Mouse (Mus musculus): ENCODE data around the gene Coro2b. TPM values are rescaled to one million over a fixed set of nuclear protein-coding genes. Genes with fewer than 3 reads are reported as not detected.
A peak's percentile ranks its signal among the peaks of the same experiment; 100 is the strongest.

The Coro2b gene
- polyA plus RNA-seq, 1 experiment from 2014 or later: 30.7 TPM

GRCm38 (mm10) chr9:62480149-62480548 is 56.7 kb downstream of the Coro2b start:
- no peak overlapping the region for H3K4me3 ChIP-seq
- H3K27ac ChIP-seq: peak overlapping the region; percentile 47
- H3K27me3 ChIP-seq (ENCODE audit: insufficient read depth, poor library complexity, severe bottlenecking): no peaks in the 10 kb centered on the region
- 83% methylated on average over 9 of the region's 9 CpGs for WGBS
- no peaks in the 10 kb centered on the region for H3K36me3 ChIP-seq
- H3K9me3 ChIP-seq: no peaks in the 10 kb centered on the region
- peaks cover 48% of the 10 kb centered on the region for H3K4me1 ChIP-seq (replicated peaks)
- no peak for DNase-seq (ENCODE audit: low spot score)

GRCm38 (mm10) chr9:62476782-62477487 is 59.9 kb downstream of the Coro2b start:
- peak overlapping the region; percentile 80 for H3K27ac ChIP-seq
- DNase-seq (ENCODE audit: low spot score): peak; percentile 62
- H3K9me3 ChIP-seq: no peaks in the 10 kb centered on the region
- H3K4me3 ChIP-seq: no peak overlapping the region
- H3K36me3 ChIP-seq: no peaks in the 10 kb centered on the region
- H3K27me3 ChIP-seq (ENCODE audit: insufficient read depth, poor library complexity, severe bottlenecking): no peaks in the 10 kb centered on the region
- H3K4me1 ChIP-seq (replicated peaks): peaks cover 44% of the 10 kb centered on the region
- WGBS: 60% methylated on average over 11 of the region's 11 CpGs

- WGBS: 86% methylated on average over 2 of the region's 2 CpGs
- no peaks in the 10 kb centered on the region for H3K27me3 ChIP-seq (ENCODE audit: insufficient read depth, poor library complexity, severe bottlenecking)
- H3K4me1 ChIP-seq (replicated peaks): peaks cover 28% of the 10 kb centered on the region
- H3K4me3 ChIP-seq: no peak overlapping the region
- no peaks in the 10 kb centered on the region for H3K36me3 ChIP-seq
- no peak overlapping the region for H3K27ac ChIP-seq
- DNase-seq (ENCODE audit: low spot score): no peak
- H3K9me3 ChIP-seq: no peaks in the 10 kb centered on the region
Observed at GRCm38 (mm10) chr9:62474206-62474605, 62.6 kb downstream of the Coro2b start.

DNA sequence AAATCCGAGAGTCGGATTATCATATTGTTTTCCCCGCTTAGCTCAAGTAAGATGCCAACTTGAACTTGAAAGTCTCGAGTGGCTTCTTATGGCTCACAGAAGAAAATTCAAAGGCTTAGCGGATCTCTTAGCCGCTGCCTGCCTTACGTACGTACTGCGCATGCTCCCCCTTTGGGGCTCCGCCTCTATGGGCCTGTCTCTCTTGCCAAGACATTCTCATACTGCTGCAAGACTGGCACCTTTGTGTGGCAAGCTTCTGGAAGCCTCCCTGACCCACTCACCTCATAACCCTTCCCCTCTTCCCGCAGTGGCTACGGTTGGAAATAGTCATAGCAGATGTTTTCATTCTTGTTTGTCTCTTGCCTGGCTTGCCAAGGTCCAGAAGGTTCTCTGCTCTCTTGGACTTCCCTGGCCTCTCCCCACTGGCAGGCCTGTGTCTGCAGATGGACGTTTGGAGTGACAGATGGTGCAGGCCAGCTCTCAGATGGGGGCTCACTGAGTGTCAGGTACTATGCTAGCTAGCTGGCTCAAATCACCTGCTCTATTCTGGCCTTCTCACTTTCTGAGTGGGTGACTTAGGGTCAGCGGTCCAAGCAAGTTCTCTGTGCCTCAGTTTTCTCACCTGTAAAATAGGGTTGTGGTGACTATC is 65.2 kb downstream of the Coro2b start:
- no peaks in the 10 kb centered on the region for H3K36me3 ChIP-seq
- H3K9me3 ChIP-seq: no peaks in the 10 kb centered on the region
- WGBS: 89% methylated on average over 14 of the region's 14 CpGs
- H3K27me3 ChIP-seq (ENCODE audit: insufficient read depth, poor library complexity, severe bottlenecking): no peaks in the 10 kb centered on the region
- no peak overlapping the region for H3K27ac ChIP-seq
- no peak overlapping the region for H3K4me3 ChIP-seq
- no peak for DNase-seq (ENCODE audit: low spot score)
- peaks cover 31% of the 10 kb centered on the region for H3K4me1 ChIP-seq (replicated peaks)

DNA sequence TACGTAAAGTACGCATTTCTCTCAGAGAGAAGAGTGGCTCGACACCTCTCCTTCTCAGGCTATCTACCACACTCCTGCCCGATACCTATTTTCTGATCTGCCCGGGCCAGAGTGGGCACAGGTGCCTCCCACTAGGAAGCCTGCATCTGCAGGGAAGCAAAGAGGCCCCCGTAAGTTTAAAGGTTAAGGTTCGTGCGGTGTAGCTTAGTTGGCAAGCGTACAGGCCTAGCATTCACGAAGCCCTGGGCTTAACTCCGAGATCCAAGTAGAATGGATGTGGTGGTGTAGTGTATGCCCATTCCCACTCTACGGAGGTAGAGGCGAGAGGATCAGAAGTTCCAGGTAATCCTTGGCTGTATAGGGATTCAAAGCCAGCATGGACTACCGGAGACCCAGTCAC is 65.8 kb downstream of the Coro2b start:
- peaks cover 32% of the 10 kb centered on the region for H3K4me1 ChIP-seq (replicated peaks)
- DNase-seq (ENCODE audit: low spot score): no peak
- no peak overlapping the region for H3K27ac ChIP-seq
- WGBS: 92% methylated on average over 14 of the region's 14 CpGs
- H3K36me3 ChIP-seq: no peaks in the 10 kb centered on the region
- H3K9me3 ChIP-seq: no peaks in the 10 kb centered on the region
- H3K4me3 ChIP-seq: no peak overlapping the region
- H3K27me3 ChIP-seq (ENCODE audit: insufficient read depth, poor library complexity, severe bottlenecking): no peaks in the 10 kb centered on the region

GRCm38 (mm10) chr9:62470398-62470797 is 66.4 kb downstream of the Coro2b start:
- no peaks in the 10 kb centered on the region for H3K9me3 ChIP-seq
- H3K27ac ChIP-seq: 0 out of 2 replicates have a peak overlapping the region, but pooled peaks have one; percentile 23
- DNase-seq (ENCODE audit: low spot score): peak; percentile 82
- WGBS: 34% methylated on average over 1 of the region's 1 CpGs
- H3K4me3 ChIP-seq: no peak overlapping the region
- no peaks in the 10 kb centered on the region for H3K27me3 ChIP-seq (ENCODE audit: insufficient read depth, poor library complexity, severe bottlenecking)
- peaks cover 36% of the 10 kb centered on the region for H3K4me1 ChIP-seq (replicated peaks)
- H3K36me3 ChIP-seq: no peaks in the 10 kb centered on the region

DNA sequence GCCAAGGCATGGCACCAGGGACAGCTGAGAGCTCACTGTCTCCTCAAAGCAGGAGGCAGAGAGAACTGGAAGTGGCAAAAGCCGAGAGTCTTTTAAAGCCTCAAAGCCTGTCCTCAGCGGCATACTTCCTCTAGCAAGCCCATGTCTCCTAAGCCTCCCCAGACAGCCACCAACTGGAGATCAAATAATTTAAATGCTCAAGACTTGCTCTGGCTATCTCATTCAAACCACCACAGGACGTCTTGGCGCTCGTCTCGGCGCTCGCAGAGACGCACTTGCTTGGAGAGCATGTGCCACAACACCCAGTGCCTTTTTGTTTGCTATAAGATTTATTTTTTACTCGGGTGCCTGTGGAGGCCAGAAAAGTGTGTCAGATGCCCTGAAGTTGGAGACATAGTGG is 67.1 kb downstream of the Coro2b start:
- peaks cover 38% of the 10 kb centered on the region for H3K4me1 ChIP-seq (replicated peaks)
- DNase-seq (ENCODE audit: low spot score): no peak
- H3K36me3 ChIP-seq: no peaks in the 10 kb centered on the region
- H3K27me3 ChIP-seq (ENCODE audit: insufficient read depth, poor library complexity, severe bottlenecking): no peaks in the 10 kb centered on the region
- peak overlapping the region; percentile 64; the same call in 1 of the 2 replicates for H3K27ac ChIP-seq
- no peaks in the 10 kb centered on the region for H3K9me3 ChIP-seq
- WGBS: 84% methylated on average over 10 of the region's 10 CpGs
- no peak overlapping the region for H3K4me3 ChIP-seq

GRCm38 (mm10) chr9:62469143-62469542 is 67.7 kb downstream of the Coro2b start:
- Histone ChIP-seq H3K27me3 (ENCODE audit: insufficient read depth, poor library complexity, severe bottlenecking) (no peaks in the 10 kb centered on the region), H3K4me1 (replicated peaks) (peaks cover 38% of the 10 kb centered on the region), H3K27ac (peak overlapping the region; percentile 64), H3K36me3 (no peaks in the 10 kb centered on the region), H3K9me3 (no peaks in the 10 kb centered on the region), H3K4me3 (no peak overlapping the region)
- WGBS: 38% methylated on average over 13 of the region's 13 CpGs
- DNase-seq (ENCODE audit: low spot score): peak; percentile 38

GRCm38 (mm10) chr9:62467413-62467784 is 69.4 kb downstream of the Coro2b start:
- H3K4me3 ChIP-seq: no peak overlapping the region
- 78% methylated on average over 1 of the region's 1 CpGs for WGBS
- no peaks in the 10 kb centered on the region for H3K27me3 ChIP-seq (ENCODE audit: insufficient read depth, poor library complexity, severe bottlenecking)
- H3K9me3 ChIP-seq: no peaks in the 10 kb centered on the region
- H3K4me1 ChIP-seq (replicated peaks): peaks cover 33% of the 10 kb centered on the region
- DNase-seq (ENCODE audit: low spot score): no peak
- H3K27ac ChIP-seq: peak overlapping the region; percentile 9
- H3K36me3 ChIP-seq: no peaks in the 10 kb centered on the region

GRCm38 (mm10) chr9:62466742-62467412 is 70.0 kb downstream of the Coro2b start:
- no peak for DNase-seq (ENCODE audit: low spot score)
- 87% methylated on average over 11 of the region's 11 CpGs for WGBS

GRCm38 (mm10) chr9:62466053-62466452 is 70.8 kb downstream of the Coro2b start:
- peaks cover 33% of the 10 kb centered on the region for H3K4me1 ChIP-seq (replicated peaks)
- no peak overlapping the region for H3K4me3 ChIP-seq
- 86% methylated on average over 8 of the region's 8 CpGs for WGBS
- no peaks in the 10 kb centered on the region for H3K36me3 ChIP-seq
- no peaks in the 10 kb centered on the region for H3K9me3 ChIP-seq
- DNase-seq (ENCODE audit: low spot score): no peak
- H3K27me3 ChIP-seq (ENCODE audit: insufficient read depth, poor library complexity, severe bottlenecking): no peaks in the 10 kb centered on the region
- no peak overlapping the region for H3K27ac ChIP-seq

More at GRCm38 (mm10) chr9:62466742-62467412, 70.0 kb downstream of the Coro2b start:
- Histone ChIP-seq H3K36me3 (no peaks in the 10 kb centered on the region), H3K9me3 (no peaks in the 10 kb centered on the region), H3K27ac (peak overlapping the region; percentile 9; the same call in 1 of the 2 replicates), H3K4me3 (no peak overlapping the region), H3K4me1 (replicated peaks) (peaks cover 33% of the 10 kb centered on the region), H3K27me3 (ENCODE audit: insufficient read depth, poor library complexity, severe bottlenecking) (no peaks in the 10 kb centered on the region)

DNA sequence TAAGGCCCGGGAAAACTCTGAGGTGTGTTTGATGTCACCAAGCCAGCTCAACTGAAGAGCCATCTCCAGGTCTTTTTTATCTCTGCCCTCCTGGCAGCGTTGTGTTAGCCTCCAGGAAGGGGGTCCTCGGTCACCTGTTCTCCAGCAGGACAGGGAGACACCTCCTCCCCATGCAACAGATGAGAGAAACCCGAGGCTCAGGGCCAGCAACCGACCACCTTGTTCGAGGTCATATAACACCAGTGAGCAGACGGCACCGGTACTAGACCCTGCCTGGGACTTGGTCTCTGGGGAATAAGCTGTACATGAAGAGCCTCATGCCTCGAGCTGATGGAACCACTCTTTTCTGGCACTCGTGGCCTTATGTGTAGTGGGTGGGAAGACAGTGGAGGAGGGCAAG is 72.1 kb downstream of the Coro2b start:
- WGBS: 80% methylated on average over 10 of the region's 10 CpGs
- no peak for DNase-seq (ENCODE audit: low spot score)
- H3K27me3 ChIP-seq (ENCODE audit: insufficient read depth, poor library complexity, severe bottlenecking): no peaks in the 10 kb centered on the region
- no peaks in the 10 kb centered on the region for H3K9me3 ChIP-seq
- H3K4me3 ChIP-seq: no peak overlapping the region
- H3K27ac ChIP-seq: no peak overlapping the region
- H3K36me3 ChIP-seq: no peaks in the 10 kb centered on the region
- peaks cover 27% of the 10 kb centered on the region for H3K4me1 ChIP-seq (replicated peaks)

GRCm38 (mm10) chr9:62461766-62462165 is 75.1 kb downstream of the Coro2b start:
- Histone ChIP-seq H3K27me3 (ENCODE audit: insufficient read depth, poor library complexity, severe bottlenecking) (no peaks in the 10 kb centered on the region), H3K36me3 (no peaks in the 10 kb centered on the region), H3K27ac (no peak overlapping the region), H3K4me3 (no peak overlapping the region), H3K4me1 (replicated peaks) (peaks cover 8% of the 10 kb centered on the region; the same call in 1 of the 2 replicates), H3K9me3 (no peaks in the 10 kb centered on the region)
- WGBS: 84% methylated on average over 1 of the region's 1 CpGs
- DNase-seq (ENCODE audit: low spot score): no peak
